Mouse (Mus musculus) cerebellum, adult 9-11 months (tissue): Measurements from ENCODE around the gene Kndc1.

ENCODE experiments used
- DNase-seq: peaks from one replicate; pipeline ENCODE4 v3.0.0; 2022

Gene Kndc1

GRCm38 (mm10) chr7:139905661-139906060 is 11.2 kb downstream of the Kndc1 start:
- DNase-seq, result peak; percentile 60

GRCm38 (mm10) chr7:139908176-139908575 is 13.7 kb downstream of the Kndc1 start:
- DNase-seq, result peak; percentile 72

- DNase-seq, result no peak
Observed at GRCm38 (mm10) chr7:139909469-139909868, 15.0 kb downstream of the Kndc1 start.

- peak; percentile 64 for DNase-seq
Observed at GRCm38 (mm10) chr7:139910204-139910835, 15.8 kb downstream of the Kndc1 start.

GRCm38 (mm10) chr7:139914141-139915047 is 19.9 kb downstream of the Kndc1 start:
- DNase-seq, result peak; percentile 24

- no peak for DNase-seq
Observed at GRCm38 (mm10) chr7:139915646-139916257, 21.3 kb downstream of the Kndc1 start.

GRCm38 (mm10) chr7:139916345-139916744 is 21.8 kb downstream of the Kndc1 start:
- no peak for DNase-seq

GRCm38 (mm10) chr7:139918262-139918661 is 23.8 kb downstream of the Kndc1 start:
- peak; percentile 58 for DNase-seq

GRCm38 (mm10) chr7:139930732-139931131 is 36.2 kb downstream of the Kndc1 start:
- DNase-seq, result no peak

- DNase-seq, result no peak
Observed at GRCm38 (mm10) chr7:139936705-139937104, 42.2 kb downstream of the Kndc1 start.

- no peak for DNase-seq
Observed at GRCm38 (mm10) chr7:139937138-139937537, 42.6 kb downstream of the Kndc1 start.

- no peak for DNase-seq
Observed at GRCm38 (mm10) chr7:139937810-139938209, 43.3 kb downstream of the Kndc1 start.

- DNase-seq, result no peak
Observed at GRCm38 (mm10) chr7:139940476-139941209, 46.1 kb downstream of the Kndc1 start.

GRCm38 (mm10) chr7:139943674-139944281 is 49.3 kb downstream of the Kndc1 start, which contains the start of gene Utf1:
Utf1 (plus strand) TSS chr7:139943789.
- no peak for DNase-seq

- no peak for DNase-seq
Observed at GRCm38 (mm10) chr7:139944291-139945240, 50.1 kb downstream of the Kndc1 start.

GRCm38 (mm10) chr7:139945516-139945915 is 51.0 kb downstream of the Kndc1 start:
- DNase-seq, result no peak

GRCm38 (mm10) chr7:139946032-139946431 is 51.5 kb downstream of the Kndc1 start:
- DNase-seq, result no peak

GRCm38 (mm10) chr7:139949893-139950282 is 55.4 kb downstream of the Kndc1 start:
- DNase-seq, result no peak

GRCm38 (mm10) chr7:139950283-139950971 is 55.9 kb downstream of the Kndc1 start:
- no peak for DNase-seq

GRCm38 (mm10) chr7:139951079-139951478 is 56.6 kb downstream of the Kndc1 start:
- DNase-seq, result no peak
